Mouse (Mus musculus) limb, embryonic 14.5 days (tissue): ENCODE results near the gene Ccdc66. TPM values are rescaled to one million over a fixed set of nuclear protein-coding genes. Genes with fewer than 3 reads are reported as not detected.

Source experiments
- ATAC-seq: fragments of 200-750 bp; cut with Nextera tagmentation; 2 replicates; pipeline ENCODE4 v1.8.0; 2017; ENCODE audit warnings: low read depth, moderate number of reproducible peaks, moderate TSS enrichment; ENCODE audit not compliant: low FRiP score
- DNase-seq: peaks from one replicate; pipeline ENCODE4 v3.0.0-alpha.2; 2015; ENCODE audit warnings: low spot score
- H3K27ac ChIP-seq: fragments of 300-500 bp; sonication (generic); replicated peaks from 2 replicates; pipeline ENCODE4 v1.5.1; 2014; ENCODE audit warnings: low read depth, mild to moderate bottlenecking, low read length, moderate library complexity, mixed read lengths
- H3K27me3 ChIP-seq: fragments of 300-500 bp; sonication (generic); 2 replicates; pipeline ENCODE4 v1.6.1; 2014; ENCODE audit warnings: low read length, mixed read lengths; ENCODE audit not compliant: control insufficient read depth, insufficient read depth
- H3K36me3 ChIP-seq: fragments of 300-500 bp; sonication (generic); 2 replicates; pipeline ENCODE4 v1.6.1; 2014; ENCODE audit warnings: mild to moderate bottlenecking, low read length, moderate library complexity, mixed read lengths; ENCODE audit not compliant: control insufficient read depth, insufficient read depth
- H3K4me1 ChIP-seq: fragments of 300-500 bp; sonication (generic); 2 replicates; pipeline ENCODE4 v1.6.1; 2014; ENCODE audit warnings: antibody characterized with exemption, low read length, mixed read lengths; ENCODE audit not compliant: control insufficient read depth, insufficient read depth
- H3K4me2 ChIP-seq: fragments of 300-500 bp; sonication (generic); replicated peaks from 2 replicates; pipeline ENCODE4 v1.6.1; 2014; ENCODE audit warnings: low read depth, mild to moderate bottlenecking, low read length, moderate library complexity; ENCODE audit not compliant: severe bottlenecking
- H3K4me3 ChIP-seq: fragments of 300-500 bp; sonication (generic); replicated peaks from 2 replicates; pipeline ENCODE4 v1.5.1; 2014; ENCODE audit warnings: low read length
- H3K9ac ChIP-seq: fragments of 300-500 bp; sonication (generic); 2 replicates; pipeline ENCODE4 v1.6.1; 2014; ENCODE audit warnings: mild to moderate bottlenecking, low read depth, low read length, moderate library complexity; ENCODE audit not compliant: severe bottlenecking
- H3K9me3 ChIP-seq: fragments of 300-500 bp; sonication (generic); 2 replicates; pipeline ENCODE4 v1.6.1; 2016; ENCODE audit warnings: low read length; ENCODE audit not compliant: control insufficient read depth
- POLR2A ChIP-seq: fragments of 200-500 bp; IDR thresholded peaks from 2 replicates; pipeline ENCODE4 v1.8.0; 2012; ENCODE audit warnings: inconsistent platforms, mild to moderate bottlenecking, moderate library complexity, borderline replicate concordance; ENCODE audit not compliant: insufficient read depth, insufficient read length; ENCODE audit errors: extremely low read depth
- WGBS: fragments of 180-500 bp; shearing (Covaris S2); extraction: QIAGEN DNeasy Blood & Tissue Kit; methylation state at CpG from one replicate; pipeline ENCODE4 v1.1.7; 2014; 5-methylcytosine and 5-hydroxymethylcytosine counted together
- polyA plus RNA-seq, 2 experiments: library from polyadenylated mRNA; depleted of rRNA in 1 of 2; stranded (reverse) in 1 of 2; unstranded in 1 of 2; fragments of >200 nt; fragmentation: Nextera tagmentation in 1 of 2; extraction: Ambion mirVana in 1 of 2; gene quantifications; 2 replicates each; pipeline versions ENCODE4 v1.2.1 to v1.2.3; 2012 to 2014

The Ccdc66 gene
- 11.1 and 18.2 TPM in 2 replicates for polyA plus RNA-seq (2012; rRNA removed)
- polyA plus RNA-seq (2014; fragmentation: Nextera tagmentation; extraction: Ambion mirVana): 11.3 and 12.7 TPM in 2 replicates

GRCm38 (mm10) chr14:27507894-27508643 lies at the start of gene Ccdc66:
Ccdc66 (minus strand) TSS chr14:27508460.
- peak; percentile 57; the same call in 1 of the 2 replicates for TF ChIP-seq POLR2A
- Histone ChIP-seq H3K4me3 (peak within 1 kb of the TSS; percentile 75), H3K27ac (peak within 1 kb of the TSS; percentile 63; the same call in 1 of the 2 replicates), H3K9me3 (no peaks in the 10 kb centered on the region), H3K36me3 (peaks cover 3% of the 10 kb centered on the region; the same call in 1 of the 2 replicates), H3K9ac (peak within 1 kb of the TSS; percentile 84), H3K4me2 (peak within 1 kb of the TSS; percentile 71), H3K4me1 (no peaks in the 10 kb centered on the region), H3K27me3 (no peaks in the 10 kb centered on the region)
- under 1% methylated on average over 48 of the region's 51 CpGs for WGBS
- ATAC-seq: peak; percentile 98
- peak; percentile 92 for DNase-seq

GRCm38 (mm10) chr14:27543838-27544426 lies 35.7 kb upstream of the Ccdc66 start:
- H3K9ac ChIP-seq: no peak overlapping the region
- no peak for ATAC-seq
- no peaks in the 10 kb centered on the region for H3K9me3 ChIP-seq
- no peak for DNase-seq
- no peak overlapping the region for H3K27ac ChIP-seq
- H3K4me2 ChIP-seq: no peak overlapping the region
- H3K4me3 ChIP-seq: no peak overlapping the region
- WGBS: 62% methylated on average over 4 of the region's 4 CpGs
- no peak for TF ChIP-seq POLR2A
- no peaks in the 10 kb centered on the region for H3K4me1 ChIP-seq
- H3K36me3 ChIP-seq: no peaks in the 10 kb centered on the region
- no peaks in the 10 kb centered on the region for H3K27me3 ChIP-seq

- H3K27ac ChIP-seq: no peak overlapping the region
- H3K4me3 ChIP-seq: no peak overlapping the region
- no peak overlapping the region for H3K9ac ChIP-seq
- no peaks in the 10 kb centered on the region for H3K36me3 ChIP-seq
- WGBS: 71% methylated on average over 3 of the region's 3 CpGs
- no peaks in the 10 kb centered on the region for H3K9me3 ChIP-seq
- no peak overlapping the region for H3K4me2 ChIP-seq
- no peak for TF ChIP-seq POLR2A
- H3K4me1 ChIP-seq: no peaks in the 10 kb centered on the region
- ATAC-seq (no peak), DNase-seq (no peak)
- H3K27me3 ChIP-seq: no peaks in the 10 kb centered on the region
Observed at GRCm38 (mm10) chr14:27536441-27536840, 28.2 kb upstream of the Ccdc66 start.

- DNase-seq: no peak
- Histone ChIP-seq H3K9me3 (0 out of 2 replicates have a peak, but pooled peaks cover 3% of the 10 kb centered on the region), H3K4me2 (no peak overlapping the region), H3K4me1 (no peaks in the 10 kb centered on the region), H3K27me3 (no peaks in the 10 kb centered on the region), H3K9ac (no peak overlapping the region), H3K36me3 (no peaks in the 10 kb centered on the region), H3K27ac (no peak overlapping the region), H3K4me3 (no peak overlapping the region)
- no peak for ATAC-seq
- no peak for TF ChIP-seq POLR2A
Observed at GRCm38 (mm10) chr14:27524541-27524940, 16.3 kb upstream of the Ccdc66 start.

- no peak for TF ChIP-seq POLR2A
- Histone ChIP-seq H3K27me3 (no peaks in the 10 kb centered on the region), H3K27ac (0 out of 2 replicates have a peak overlapping the region, but pooled peaks have one; percentile 63), H3K4me1 (no peaks in the 10 kb centered on the region), H3K4me2 (peak overlapping the region; percentile 71), H3K4me3 (peak overlapping the region; percentile 75), H3K9ac (peak overlapping the region; percentile 84), H3K9me3 (no peaks in the 10 kb centered on the region), H3K36me3 (peaks cover 3% of the 10 kb centered on the region; the same call in 1 of the 2 replicates)
- 31% methylated on average over 15 of the region's 15 CpGs for WGBS
- DNase-seq (no peak), ATAC-seq (peak; percentile 72)
Observed at GRCm38 (mm10) chr14:27508644-27509301, 513 bp upstream of the Ccdc66 start.
